Mouse (Mus musculus) B cell, adult 2 months (primary cell): ENCODE data around the gene Fam168b.

Experiments
- DNase-seq, 2 experiments: peaks; one replicate each; pipeline ENCODE4 v3.0.0; 2022

Fam168b gene

DNA sequence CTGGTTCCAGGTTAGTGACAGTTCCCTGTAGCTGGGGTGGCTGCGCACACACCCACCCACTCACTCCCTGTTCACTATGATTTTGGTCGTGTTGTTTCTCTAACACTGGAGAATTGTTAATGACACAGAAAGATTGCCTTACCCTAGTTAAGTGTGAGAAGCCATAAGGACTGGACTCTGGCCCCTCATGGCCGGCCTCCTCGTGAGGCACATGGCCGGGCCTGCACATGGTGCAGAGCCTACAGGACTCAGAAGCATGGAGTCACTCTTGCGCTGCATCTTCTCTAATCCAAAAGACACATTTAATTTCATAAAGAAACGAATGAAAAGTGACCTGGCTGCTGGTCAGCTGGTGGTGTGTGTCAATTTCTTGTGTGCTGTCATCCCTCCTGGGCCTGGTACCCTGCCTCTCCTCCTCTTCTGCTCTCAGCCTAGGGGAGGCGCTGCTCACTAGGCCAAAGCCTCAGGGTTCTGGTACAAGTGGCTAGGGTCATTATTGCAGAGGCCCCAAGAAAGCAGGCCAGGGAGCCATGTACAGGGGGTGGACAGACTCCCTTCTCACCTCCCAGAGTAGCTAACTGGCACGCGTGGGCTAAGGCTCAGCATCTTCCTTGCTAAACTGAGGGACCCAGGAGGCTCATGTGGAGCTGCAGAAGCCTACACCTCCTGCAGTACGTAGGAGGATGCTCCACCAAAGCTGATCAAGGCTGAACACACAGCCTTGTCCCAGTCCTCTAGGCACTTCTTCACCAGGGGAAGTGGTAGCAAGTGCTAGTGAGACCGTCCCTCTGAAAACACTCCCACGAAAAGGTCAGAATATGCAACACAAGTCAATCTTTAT is 30.2 kb downstream of the Fam168b start:
- DNase-seq: peak; percentile 39 to 44

DNA sequence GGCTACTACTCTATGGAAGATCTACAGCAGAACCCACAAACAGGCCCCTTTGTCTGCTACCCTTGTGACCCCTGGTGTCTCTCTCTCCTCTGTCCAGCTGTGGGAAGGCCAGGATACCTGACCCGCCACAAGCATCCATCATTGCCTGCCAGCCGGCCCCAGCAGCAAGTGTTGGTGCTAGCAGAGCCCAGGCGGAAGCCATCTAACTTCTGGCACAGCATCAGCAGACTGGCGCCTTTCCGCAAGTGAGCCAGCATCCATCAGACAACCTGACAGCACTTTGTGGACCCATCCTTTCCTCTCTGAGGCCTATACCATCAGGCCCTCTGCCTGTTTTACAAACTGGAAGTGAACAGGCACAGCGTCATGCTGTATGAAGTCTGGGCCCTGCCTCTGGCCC is 31.3 kb downstream of the Fam168b start:
- no peak for DNase-seq

DNA sequence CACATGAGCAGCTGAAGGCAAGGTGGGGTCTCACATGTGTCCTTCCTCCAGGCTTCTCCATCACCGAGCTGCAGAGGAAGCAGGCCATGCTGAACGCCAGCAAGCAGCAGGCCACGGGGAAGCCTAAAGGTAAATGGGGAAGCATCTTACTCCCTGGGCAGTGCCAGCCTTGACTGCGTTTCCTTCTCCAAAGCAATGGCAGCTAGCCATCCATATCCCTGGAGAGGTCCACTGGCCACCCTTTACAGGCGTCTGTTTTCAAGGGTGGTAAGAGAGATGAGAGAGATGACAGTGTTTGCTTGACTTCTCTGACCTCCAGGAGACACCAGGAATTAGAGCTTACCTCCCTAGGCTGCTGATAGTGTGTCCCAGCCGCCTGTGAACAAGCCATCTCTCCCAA is 31.8 kb downstream of the Fam168b start:
- DNase-seq: no peak

DNA sequence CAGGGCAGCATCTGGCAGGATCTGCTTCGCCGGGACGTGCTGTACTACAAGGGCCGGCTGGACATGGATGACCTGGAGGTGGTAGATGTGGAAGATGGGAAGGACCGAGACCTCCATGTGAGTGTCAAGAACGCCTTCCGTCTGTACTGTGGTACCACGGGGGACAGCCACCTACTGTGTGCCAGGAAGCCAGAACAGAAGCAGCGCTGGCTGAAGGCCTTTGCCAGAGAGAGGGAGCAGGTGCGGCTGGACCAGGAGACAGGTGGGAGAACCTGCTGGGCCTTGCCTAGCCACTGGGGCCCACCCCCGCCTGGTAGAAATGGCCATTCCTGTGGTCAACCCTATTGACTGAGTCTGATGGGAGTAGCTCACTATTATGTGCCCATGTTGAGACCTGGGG is 32.6 kb downstream of the Fam168b start:
- DNase-seq: no peak

DNA sequence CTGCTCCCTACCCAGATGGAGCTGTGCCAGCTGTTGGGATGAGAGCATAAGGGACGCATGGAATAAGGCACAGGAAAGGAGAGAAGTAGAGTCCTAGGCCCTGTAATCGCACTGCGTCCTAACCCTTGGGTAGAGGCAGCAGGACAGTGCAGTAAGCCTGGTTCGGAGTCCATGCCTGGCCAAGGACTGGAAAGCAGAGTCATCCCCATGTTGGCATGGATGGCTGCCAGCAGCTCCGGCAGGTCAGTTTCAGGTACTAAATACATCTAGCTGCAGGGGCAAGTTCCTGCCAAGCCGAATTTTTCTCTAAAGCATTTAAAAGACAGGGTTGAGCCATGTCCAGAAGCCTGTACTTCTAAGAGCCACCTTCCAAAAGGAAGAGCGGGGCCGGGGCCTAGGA is 34.4 kb downstream of the Fam168b start:
- no peak for DNase-seq

DNA sequence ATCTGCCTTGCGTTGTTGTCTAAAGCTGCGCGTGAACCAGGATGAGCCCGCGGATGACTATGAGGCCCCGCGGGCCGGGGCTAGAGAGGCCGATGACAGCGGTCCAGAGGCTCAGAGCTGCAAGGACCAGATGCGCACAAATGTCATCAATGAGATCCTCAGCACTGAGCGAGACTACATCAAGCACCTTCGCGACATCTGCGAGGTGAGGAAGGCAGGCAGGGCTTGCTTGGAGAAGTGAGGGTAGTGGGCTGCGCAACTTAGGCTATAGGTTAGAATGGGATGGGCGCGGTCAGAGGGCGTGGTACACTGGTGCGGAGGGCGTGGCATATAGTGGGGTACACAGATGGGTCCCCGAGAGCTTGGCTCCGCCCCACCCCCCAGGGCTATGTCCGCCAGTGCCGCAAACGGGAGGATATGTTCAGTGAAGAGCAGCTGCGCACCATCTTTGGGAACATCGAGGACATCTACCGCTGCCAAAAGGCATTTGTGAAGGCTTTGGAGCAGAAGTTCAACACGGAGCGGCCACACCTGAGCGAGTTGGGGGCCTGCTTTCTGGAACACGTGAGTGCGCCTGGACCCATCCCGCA is 36.8 kb downstream of the Fam168b start:
- DNase-seq: no peak

GRCm38 (mm10) chr1:34804863-34805262 is 38.0 kb downstream of the Fam168b start:
- no peak for DNase-seq

- DNase-seq: peak; percentile 54 to 58
Measured at GRCm38 (mm10) chr1:34802290-34802642, 40.6 kb downstream of the Fam168b start.

DNA sequence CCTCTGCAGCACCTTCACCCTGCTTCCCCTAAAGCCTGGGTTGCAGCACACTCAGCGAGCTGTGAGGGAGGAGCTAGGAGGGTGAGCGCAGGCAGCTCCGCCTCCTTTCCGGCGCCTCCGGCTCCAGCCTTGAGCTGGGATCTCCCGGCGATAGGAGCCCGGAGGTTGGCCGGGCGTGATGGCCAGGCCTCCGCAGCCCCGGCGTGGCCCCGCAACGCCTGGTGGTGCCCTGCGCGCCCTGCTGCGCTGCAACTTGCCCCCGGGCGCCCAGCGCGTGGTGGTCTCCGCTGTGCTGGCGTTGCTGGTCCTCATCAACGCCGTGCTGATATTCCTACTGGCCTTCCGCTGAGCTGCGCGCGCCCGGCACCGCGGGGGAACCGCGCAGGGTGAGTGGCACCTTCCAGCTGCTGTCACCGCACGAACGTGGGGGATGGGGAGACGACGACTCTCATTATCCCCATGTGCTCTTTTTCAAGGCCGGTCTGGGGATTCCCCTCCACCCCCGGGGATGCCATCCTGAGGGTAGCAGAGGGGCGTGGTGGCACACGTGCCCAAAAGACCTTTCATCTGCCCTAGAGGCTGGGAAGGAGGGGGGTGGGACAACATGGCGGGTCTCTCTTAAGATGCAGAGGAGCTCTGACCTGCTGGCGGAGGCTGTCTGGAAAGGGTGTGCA is 41.1 kb downstream of the Fam168b start:
- DNase-seq: peak; percentile 62 to 65

GRCm38 (mm10) chr1:34799140-34799539 is 43.7 kb downstream of the Fam168b start:
- DNase-seq: no peak

DNA sequence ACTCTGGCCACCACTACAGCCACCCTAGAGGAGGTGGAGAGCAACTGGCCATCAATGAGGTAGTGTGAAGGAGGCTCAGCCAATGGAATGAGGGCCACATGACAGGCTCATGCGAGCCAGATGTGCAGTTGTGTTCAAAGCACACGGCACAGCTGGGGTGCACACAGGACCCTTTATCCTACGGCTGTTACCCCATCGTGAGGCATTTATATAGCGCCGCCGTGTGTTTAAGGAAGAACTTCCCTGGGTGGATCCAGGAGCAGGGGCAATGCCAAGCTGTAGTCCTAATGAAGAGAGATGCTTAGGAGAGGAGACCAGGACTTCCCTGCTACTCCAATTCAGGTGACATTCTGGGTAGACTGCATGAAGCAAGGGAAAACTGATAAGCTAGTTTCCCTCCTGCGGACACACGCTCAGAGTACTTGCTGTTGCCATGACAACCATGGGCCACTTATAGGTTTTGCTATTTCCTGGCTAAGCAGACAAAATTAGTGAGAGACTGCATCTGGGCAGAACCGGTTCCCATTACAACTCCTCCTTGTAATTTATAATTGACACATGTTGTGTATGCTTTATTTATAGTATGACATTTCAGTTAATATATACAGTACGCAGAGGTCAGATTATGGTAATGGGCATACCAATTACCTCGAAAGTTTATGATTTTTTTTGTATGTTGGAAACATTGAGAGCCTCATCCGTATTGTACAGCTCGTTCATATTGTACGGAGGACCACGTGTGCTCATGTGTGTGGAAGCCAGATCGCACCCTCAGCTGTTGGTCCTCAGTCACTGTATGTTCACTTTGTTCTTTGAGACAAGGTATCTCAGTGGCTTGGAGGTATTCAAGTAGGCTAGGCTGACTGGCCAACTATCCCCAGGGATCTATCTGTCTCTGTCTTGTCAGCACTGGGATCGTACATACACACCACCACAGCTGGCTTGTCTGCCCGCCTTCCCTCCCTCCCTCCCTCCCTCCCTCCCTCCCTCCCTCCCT is 49.3 kb downstream of the Fam168b start:
- DNase-seq: no peak

DNA sequence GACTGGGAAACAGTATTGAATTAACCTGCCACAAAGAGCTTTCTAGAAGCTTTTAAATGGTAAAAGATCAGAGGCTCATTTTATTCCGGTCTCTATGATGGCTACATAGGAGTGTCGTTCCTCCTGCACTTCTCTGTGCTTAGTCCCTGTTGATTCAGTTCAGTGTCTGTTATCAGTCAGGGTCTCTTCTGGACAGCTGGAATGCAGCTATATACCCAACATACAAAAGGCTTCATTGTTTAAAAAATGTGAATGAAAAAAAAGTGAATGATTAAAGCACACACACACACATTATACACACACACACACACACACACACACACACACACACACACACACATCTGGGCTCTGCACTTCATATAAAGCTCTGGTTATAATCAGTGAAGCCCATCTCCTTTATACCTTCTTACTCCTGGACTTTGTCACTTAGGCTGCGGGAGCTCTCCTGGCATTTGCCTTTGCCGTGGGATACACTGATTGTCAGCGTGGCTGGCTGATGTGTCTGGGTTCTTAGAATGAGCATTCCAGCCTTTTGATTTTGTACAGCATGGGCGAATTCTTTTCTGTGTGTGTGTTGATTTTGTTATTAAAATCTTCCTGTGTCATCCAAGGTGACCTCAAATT is 59.2 kb downstream of the Fam168b start:
- no peak for DNase-seq

GRCm38 (mm10) chr1:34775870-34776269 is 67.0 kb downstream of the Fam168b start:
- DNase-seq: no peak

DNA sequence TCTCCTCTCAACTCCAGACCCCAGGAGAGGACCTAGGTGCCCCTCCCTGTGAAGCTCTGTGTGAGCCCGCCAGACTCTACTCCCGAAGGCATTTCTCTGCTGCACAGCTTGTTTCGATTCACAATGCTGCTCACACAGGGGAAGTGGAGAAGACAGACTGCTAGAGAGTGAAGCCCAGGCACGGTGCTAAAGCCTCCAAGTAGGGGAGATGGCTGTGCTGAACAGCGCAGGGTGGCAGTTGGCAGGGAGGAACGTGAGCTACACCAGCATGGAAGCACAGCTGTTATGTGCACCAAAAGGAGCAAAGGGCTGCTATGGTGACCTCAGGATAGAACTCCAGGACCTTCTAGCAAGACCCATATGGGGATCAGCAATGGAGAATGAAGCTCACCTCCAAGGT is 74.0 kb downstream of the Fam168b start:
- DNase-seq: no peak

GRCm38 (mm10) chr1:34767851-34768250 is 75.0 kb downstream of the Fam168b start:
- no peak for DNase-seq

- DNase-seq: no peak
Measured at GRCm38 (mm10) chr1:34766899-34767298, 76.0 kb downstream of the Fam168b start.
